Mouse (Mus musculus) gastrocnemius, postnatal 4 days (tissue): ENCODE measurements around the gene Samd14. TPM values are rescaled to one million over a fixed set of nuclear protein-coding genes. Genes with fewer than 3 reads are reported as not detected.

ENCODE experiments used
- DNase-seq, 2 experiments: peaks; one replicate each; pipeline ENCODE4 v3.0.0; 2021 to 2022; ENCODE audit warnings: low spot score in 2 of 2, mixed read lengths in 2 of 2
- total RNA-seq, 2 experiments: library from RNA; stranded (reverse); gene quantifications; 2 replicates each; pipeline ENCODE4 v1.2.3; 2021

The Samd14 gene
- total RNA-seq, 2 experiments from 2014 or later, result 10.8 to 11.4 TPM

DNA sequence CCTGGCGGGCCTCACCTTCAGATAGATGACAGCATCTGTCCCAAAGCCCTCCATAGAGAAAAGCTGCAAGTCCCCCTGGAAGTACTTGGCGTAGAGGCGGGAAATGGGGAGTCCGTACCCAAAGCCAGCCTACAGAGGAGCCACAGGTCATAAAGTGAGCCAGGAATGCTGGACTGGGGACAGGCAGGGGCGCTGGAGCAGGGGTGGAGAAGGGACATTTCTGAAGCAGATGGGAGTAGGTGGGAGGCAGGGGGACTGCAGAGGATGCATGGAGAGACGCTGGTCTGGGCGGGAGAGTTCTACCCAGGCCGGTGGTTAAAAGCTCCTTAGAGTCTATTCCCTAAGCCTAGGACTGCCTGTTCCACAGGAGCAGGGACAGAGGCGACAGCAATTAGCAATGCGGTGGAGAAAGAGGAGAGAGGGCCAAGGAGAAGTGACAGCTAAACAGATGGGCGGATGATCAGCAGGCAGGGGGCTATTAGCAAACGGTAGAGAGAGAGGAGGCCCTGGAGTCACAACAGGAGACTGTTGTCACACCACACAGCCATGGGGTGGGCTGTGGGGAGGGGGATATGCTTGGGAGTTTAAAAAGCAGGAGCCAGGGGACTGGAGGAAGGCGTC lies 18.3 kb downstream of the Samd14 start:
- DNase-seq, result no peak

DNA sequence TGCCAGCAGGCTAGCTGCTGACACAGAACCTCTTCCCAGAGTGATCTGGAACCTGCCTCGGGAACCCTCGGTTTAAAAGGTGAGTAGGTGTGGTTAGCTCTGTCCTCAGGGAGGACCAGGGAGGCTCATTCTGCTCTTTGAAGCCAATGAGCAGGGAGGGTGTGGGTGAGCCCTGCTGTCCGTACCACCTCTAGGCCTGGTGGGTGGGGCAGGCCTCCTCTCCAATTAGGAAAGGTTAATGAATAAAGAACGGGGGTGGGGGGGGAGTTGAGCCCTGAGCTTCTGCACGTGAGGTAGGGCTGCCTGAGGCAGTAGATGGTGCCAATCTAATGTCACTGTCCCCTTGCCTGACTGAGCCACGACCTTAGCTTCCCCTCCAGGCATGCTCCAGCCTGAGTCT lies 23.3 kb downstream of the Samd14 start:
- no peak for DNase-seq

DNA sequence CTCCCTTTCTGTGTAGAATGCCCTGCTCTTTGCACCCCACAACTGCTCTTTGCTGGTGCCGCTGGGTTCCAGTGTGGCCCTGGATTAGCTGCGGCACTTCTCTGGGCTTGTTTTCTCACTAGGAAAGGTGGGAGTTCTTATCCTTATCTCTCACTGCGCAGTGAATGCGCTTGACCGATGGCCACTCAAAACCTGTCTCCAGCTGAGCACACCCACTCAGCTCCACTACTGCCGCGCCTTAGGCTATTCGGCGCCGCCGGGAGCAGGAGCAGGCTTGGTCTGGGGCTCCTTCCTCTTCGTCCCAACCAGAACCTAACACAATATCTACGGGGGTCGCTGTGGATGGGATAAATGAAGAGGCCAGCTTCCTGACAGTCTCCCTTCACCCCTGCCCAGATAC lies 23.9 kb downstream of the Samd14 start:
- DNase-seq, result no peak

DNA sequence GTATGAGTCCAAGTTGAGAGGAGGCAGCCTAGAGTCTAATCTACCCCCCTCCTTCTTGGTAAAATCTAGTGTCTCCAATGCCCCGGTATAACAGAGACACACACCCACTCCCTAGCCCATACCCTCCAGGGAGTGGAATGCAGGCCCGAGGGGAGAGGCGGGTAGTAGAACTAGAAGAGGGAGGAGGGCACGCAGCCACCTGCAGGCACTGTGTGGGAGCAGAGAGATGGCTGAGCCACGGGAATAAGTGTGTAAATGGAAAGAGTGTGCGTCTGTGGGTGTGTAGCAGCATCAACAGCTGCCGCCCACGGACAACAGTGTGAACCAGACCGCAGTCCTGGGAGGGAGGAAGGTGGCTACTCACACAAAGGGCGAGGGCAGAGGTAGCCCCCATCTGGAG lies 25.2 kb downstream of the Samd14 start:
- DNase-seq, result no peak

DNA sequence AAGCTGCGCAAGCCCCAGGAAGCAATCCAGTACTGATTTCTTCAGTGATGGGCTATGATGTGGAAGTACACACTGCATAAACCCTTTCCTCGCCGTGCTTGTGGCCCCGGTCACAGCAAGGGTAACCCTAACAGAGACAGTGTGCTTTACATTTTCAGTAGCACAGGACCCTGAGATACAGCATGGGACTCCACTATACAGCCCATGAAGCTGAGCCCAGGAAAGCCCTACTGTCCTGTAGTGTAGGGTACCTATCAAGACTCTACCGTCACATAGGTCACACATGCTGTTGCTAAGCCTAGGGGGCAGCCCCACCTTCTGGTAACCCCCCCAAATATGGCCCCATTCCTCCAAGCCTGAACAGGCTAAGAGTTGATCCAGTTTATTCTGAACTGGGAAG lies 26.8 kb downstream of the Samd14 start:
- DNase-seq, result no peak

DNA sequence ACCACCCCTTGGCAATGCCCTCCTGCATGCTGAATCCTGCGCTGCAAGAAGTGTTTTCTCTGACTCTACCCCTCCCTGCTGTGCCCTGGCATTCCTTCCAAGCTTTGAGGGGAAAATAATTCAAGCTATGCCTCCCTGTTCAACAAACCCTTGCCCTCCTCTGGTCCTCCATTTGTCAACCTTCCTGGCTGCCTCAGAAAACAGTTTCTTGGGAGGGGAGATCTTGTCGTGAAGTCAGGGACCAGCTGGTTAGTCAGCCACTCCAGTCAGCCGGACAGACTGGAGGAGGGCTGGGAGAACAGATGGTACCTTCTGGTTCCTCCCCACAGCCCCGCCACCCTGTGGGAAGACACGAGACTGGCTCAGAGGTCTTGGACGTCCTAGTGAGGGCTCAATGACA lies 27.6 kb downstream of the Samd14 start:
- DNase-seq, result no peak

DNA sequence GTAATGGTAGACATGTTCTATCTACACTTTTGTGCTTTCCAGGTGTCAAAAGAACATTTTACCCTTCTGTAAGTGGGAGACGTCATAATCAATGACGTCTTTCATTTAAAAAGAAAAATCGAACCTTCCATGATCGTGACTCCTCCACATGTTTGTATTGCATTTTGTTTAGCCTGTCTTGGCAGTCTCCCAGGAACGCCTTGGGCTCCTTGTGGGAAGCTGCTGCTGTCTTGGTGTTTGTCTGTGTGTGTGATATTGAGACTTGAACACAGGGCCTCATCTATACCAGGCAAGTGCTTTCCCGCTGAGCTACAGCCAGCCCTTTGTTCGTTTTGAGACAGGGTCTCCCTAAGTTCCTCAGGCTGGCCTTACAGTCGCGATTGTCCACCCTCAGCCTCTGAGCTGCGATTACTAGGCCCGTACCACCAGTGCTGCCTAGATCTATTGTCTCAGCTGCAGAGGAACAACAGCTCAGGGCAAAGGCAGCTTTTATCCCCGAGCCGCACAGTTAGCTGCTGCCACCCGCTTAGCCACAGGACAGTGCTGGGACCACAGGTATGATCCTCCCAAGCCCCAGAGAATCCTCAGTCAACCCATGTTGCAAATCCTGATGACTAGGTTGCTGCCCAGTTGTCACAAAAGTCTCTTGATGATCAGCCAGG lies 28.6 kb downstream of the Samd14 start:
- DNase-seq, result no peak

DNA sequence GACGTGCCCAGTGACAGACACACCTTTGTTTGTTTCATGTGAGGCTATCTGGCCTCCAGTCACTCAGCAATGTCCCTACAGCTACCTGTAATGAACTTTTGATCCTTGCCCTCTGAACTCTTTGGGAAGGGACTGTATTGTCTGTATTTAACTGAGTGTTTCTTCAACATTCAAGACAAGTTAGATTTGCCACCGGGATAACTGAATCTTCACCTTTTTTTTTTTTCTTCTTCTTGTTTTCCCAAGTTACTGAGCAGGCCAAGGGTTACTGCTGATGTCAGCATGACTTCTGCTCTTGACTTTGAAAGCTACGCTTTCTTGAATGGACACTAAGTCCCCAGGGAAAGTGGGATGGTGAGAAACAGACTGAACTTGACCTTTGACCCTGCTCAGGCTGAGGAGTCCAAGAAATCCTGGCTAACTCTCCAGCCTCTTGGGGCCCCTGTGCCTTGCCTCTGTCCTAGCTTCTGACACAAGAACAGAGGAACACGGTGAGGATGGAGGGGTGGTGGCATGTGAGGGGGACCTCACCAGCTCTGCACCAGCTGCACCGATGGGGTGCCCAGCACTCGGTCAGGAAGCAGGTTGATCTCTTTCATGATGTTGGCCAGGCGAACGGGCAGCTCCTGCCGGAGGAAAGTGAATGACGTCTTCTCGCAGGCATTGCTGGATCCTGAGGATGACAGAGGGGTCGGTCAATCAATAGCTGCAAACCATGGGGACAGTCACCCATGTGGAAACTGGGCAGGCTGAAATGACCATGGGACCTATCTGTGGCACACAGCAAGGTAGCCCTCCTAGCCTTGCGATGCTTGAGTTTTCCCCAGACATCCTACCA lies 29.4 kb downstream of the Samd14 start:
- no peak for DNase-seq

DNA sequence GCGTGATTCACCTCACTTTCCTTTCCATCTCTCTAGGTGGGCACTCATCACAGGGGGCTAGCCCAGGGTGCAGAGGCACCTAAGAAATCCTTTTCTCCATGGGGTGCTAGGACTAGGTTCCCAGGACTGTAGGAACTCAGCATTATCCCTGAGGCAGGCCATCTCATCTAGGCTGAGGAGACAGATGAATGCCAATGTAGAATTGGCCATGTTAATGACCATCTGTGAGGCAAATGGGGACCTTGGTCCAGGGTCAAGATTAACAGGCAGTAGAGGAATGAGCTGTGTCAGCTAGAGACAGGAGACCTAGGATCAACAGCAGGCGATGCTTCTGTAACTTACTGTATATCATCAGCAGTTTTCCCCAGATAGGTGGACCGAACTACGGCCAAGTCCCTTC lies 30.1 kb downstream of the Samd14 start:
- DNase-seq, result no peak

DNA sequence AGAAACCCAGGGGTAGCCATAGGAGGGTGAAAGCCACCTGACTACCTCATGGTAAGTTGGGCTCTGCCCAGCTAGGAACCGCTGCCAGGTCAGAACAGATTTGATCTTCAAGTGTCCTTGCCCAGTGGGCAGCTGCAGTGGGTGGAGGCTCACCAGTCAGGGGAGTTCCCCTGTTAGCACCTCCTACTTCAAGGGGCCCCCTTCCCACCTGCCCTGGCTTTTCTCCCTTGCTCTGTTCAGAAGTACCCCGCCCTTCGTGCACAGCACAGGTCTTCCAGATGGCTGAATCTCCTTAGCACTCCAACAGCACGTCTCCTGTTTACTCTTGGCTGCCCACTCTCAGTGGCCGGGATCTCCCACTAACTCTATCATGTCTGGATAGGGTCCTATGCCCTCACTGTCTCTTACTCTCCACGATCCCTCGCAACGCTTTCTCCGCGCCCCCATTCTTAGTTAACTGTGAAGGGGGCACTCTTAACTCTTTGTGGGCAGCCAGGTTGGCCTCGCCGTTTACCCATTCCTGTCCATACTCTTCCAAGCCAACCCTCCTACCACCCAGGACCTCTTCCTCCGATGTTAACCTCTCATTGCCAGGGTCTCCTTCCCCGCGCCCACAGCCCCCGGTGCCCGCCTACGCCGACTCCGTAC lies 30.9 kb downstream of the Samd14 start:
- peak in 1 of 2 experiments; percentile 60 for DNase-seq

DNA sequence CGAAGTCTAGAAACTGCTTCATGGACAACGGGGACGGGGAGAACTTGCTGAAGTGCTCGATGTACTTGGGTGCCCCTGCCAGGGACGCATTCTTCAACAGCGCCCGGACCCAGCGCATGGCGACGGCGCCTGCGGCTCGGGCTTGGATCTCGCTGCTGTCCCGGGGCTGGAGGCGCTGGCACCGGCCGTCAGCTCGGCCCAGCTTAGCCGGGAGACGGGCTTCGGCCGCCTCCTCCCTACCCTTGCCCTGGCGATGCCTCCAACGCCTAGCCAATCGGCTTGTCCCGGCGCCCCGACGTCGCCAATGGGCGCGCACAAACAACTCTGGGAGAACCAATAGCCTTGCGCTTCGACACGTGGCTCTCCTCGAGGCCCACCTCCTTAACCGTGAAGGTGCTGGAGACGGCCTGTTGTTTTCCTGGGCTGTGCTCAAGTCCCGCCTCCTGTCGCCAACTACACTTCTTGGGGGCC lies 31.5 kb downstream of the Samd14 start, which contains the start of gene Pdk2:
Gene Pdk2, minus strand, starts transcription at position 216 of the 471 bp plus-strand sequence.
- peak; percentile 85 to 94 for DNase-seq

DNA sequence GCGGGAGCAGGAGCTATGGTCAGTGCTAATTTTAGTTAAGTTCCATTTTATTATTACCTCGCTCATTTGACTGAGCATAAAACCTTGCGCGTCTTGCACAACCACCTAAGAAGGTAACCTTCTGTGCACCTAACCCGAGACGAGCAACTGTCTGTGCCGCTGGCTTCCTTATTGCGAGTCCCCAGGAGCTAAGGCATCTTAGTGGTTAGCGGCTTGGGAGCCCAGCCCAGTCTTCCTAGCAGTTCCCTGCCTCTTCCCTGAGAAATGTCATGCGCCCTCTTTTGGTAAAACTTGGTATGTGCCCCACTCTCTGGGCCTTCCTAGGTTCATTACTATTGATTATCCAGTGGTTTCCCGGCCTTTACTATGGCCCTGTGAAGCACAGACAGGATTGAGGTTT lies 32.4 kb downstream of the Samd14 start:
- peak; percentile 71 to 82 for DNase-seq

DNA sequence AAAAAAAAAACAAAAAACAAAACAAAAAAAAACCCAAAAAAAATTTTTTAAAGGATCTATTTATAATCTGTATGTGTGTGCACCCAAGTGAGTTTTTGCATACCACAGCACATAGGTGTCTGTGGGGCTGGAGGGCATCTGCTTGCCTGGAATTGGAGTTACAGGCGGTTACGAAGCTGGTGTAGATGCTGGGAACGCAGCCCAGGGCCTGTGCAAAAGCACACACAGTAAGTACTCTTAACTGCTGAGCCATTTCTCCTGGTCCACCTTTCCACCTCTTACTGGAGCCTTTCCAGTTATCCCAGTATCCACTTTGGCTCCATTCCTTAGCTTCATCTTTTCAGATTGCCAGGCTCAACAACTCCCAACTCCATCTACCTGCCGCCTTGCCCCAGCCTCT lies 33.4 kb downstream of the Samd14 start:
- DNase-seq, result no peak

DNA sequence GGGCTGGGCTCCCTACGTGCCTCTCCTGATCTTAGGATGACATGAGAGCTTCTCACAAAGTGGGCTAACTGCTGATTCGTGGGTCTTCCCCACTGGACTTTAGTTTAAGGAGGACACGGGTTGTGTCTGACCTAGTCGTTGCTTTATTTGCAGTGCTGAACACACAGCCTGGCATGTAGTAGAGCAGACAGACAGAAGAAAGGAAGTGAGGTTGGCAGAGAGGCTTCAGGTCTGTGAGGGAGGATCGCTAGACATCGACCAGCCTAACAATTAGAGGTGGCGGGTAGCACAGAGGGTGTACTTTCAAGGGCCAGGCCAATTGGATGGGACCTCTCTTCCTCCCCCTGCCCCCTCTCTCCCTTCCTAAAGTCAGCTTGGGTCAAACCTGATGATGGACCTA lies 33.9 kb downstream of the Samd14 start:
- no peak for DNase-seq

DNA sequence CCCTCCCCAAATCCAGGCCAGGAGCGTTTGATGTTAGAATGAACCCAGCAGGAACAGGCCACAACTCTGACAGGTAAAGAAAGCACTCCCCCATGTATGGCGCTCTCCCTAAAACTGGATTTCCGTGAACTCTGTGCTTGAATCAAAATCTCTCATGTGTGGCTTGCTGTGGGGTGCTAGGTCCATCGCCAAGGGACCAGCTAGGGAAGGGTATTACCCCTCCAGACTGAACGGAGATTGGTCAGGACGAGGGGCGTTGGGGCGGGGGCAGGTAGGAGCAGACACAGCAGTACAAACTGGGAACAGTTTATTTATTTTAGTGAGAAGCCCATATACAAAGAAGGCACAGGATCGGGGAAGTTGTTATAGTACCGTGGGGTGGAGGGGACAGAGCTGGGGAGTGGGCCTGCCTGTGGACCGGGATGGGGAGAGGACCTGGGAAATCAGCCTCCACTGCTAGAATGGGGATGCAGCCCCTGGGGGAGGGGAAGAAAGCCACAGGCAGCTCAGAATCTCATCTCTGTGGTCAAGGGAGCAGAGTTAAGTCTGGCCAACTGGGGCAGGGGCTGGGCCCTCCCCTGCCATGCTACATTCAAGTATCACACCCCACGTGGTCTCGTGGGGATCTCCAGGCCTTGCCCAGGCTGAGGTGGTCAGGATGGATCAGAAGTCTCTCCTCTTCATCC lies 34.6 kb downstream of the Samd14 start:
- no peak for DNase-seq

DNA sequence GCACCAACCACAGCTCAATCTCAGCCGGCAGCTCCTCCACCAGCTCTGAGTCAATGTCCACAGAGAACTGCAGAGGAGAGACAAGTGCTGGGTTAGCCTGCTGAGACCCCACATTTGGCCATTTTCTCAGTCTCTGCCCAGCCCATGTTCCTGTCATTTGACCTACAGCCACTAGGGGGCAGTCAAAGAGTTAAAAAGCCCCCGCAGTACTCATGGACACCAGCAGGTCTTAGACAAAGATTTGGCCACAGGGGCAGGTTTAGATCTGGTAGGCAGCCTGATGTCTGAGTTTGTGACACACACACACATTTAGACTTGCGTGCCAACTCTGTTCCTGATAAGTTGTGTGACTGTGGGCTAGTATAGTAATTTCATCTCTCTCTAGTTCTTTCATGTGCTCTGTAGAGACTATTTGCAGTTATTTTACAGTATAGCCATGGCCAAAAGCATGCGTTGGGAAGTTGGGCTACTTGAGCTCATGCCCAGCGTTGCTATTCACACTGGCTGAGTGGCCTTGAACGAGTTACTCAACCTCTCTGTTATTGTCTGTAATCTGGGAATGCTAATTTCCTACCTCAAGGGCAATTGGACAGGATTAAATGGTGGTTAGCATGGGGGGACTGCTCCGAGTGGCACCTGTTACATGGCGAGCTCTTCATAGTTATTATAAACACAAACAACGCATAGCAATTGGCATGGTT lies 37.5 kb downstream of the Samd14 start:
- peak in 1 of 2 experiments; percentile 56 for DNase-seq

DNA sequence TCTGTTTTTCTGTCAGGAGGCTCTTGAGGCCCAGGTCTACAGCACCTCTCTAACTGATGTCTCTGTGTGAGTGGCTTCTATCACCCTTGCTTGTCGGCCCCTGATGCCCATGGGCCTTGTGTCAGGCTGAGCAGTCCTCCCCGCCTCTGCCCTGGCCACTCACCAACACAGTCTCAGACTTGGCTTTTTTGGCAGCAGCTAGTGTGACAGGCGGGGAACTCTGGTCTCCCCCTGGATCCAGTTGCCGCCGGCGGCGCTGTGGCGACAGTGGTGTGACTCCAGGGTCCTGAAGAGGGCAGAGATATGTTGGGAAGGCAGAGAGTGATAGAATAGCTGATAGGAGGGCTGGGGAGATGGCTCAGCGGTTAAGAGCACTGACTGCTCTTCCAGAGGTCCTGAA lies 43.4 kb downstream of the Samd14 start:
- DNase-seq, result no peak

DNA sequence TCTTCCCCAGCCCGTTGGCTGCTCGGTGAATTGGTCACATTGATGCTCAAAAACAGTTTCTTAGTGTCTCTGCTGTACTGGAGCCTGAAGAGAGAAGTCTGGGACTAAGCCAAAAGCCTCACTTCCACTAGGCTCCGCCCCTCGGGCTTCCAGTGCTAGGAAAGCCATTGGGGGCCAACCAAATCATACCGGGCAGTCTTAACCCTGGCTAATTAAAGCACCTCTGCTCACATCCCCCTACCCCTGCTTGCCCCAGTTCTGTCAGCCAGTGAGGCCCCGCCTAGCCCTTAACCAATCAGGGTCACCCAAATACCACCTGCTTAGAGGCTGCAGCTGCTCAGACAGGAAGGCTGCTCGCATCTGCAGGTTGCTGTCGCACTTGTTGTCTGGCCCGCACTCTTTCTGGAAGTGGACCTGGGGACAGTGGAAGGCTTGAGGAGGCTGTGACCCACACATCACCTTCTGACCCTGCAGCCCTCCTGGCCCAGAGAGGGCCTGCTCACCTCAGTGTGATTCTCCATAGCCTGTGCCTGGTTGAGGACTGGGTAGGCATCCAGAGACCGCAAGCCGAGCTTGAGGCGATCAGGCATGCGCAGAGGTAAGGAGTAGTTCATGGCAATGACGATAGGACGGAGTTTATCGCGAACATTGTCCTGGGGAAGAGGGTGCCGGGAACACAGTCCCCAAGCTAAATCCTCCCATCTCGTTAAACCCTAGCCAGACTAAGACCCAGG lies 47.3 kb downstream of the Samd14 start:
- no peak for DNase-seq

DNA sequence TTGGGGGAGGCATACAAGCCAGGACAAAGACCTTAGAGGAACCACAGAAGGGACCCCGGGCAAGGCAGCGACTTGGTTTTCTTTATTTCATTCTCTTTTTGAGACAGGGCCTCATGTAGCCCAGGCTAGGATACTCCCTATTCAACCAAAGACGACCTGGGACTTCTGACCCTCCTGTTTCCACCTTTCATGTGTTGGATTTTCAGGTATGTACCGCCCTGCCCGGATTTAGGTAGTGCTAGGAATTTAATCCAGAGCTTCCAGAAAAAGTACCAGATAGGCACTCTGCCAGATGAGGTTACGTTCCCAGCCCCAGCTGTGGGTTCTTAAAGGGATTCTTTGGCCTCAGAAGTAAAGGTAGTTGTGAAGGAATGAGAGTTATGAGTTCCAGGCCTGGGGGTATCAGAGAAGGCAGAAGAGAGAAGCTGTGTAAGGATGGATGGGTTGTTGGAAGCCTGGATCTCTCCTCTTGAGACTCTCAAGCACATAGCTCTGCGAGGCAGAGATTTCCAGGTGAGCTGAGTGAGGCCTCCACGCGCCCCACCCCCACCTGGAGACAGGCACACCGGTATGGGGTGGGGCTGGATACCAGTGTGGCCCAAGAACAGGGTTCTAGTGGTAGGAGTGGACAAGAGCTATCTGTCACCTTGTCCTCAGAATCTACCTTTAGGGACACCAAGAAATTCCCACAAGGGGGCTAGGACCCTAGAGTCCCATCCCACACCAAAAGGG lies 59.7 kb downstream of the Samd14 start:
- no peak for DNase-seq
